Mouse (Mus musculus) lung, postnatal 4 days (tissue): ENCODE data around the gene Msl1.

Experiments used
- DNase-seq, 2 experiments: peaks; one replicate each; pipeline ENCODE4 v3.0.0; 2021

Msl1 gene

GRCm38 (mm10) chr11:98777888-98778287 lies 17.4 kb upstream of the Msl1 start:
- DNase-seq: no peak

- peak; percentile 56 to 68 for DNase-seq
These were observed 13.3 kb upstream of the Msl1 start for GRCm38 (mm10) chr11:98781851-98782512.

GRCm38 (mm10) chr11:98782651-98783235 lies 12.6 kb upstream of the Msl1 start:
- peak; percentile 53 to 73 for DNase-seq

- DNase-seq: peak; percentile 95 to 98
These were observed 12.1 kb upstream of the Msl1 start for GRCm38 (mm10) chr11:98783236-98783696.

GRCm38 (mm10) chr11:98784139-98784538 lies 11.2 kb upstream of the Msl1 start:
- no peak for DNase-seq

- DNase-seq: peak in 1 of 2 experiments; percentile 39
These were observed 10.1 kb upstream of the Msl1 start for GRCm38 (mm10) chr11:98785214-98785613.

GRCm38 (mm10) chr11:98785772-98786281 lies 9.5 kb upstream of the Msl1 start:
- DNase-seq: peak; percentile 88 to 91

- DNase-seq: peak; percentile 97 to 98
These were observed 8.7 kb upstream of the Msl1 start for GRCm38 (mm10) chr11:98786359-98787214.

- DNase-seq: no peak
These were observed 8.1 kb upstream of the Msl1 start for GRCm38 (mm10) chr11:98787229-98787628.

GRCm38 (mm10) chr11:98787691-98788090 lies 7.6 kb upstream of the Msl1 start:
- peak in 1 of 2 experiments; percentile 8 for DNase-seq

- peak in 1 of 2 experiments; percentile 12 for DNase-seq
These were observed 7.2 kb upstream of the Msl1 start for GRCm38 (mm10) chr11:98788139-98788538.

- DNase-seq: peak; percentile 92
These were observed 6.6 kb upstream of the Msl1 start for GRCm38 (mm10) chr11:98788550-98789218.

- peak in 1 of 2 experiments; percentile 50 for DNase-seq
These were observed 6.0 kb upstream of the Msl1 start for GRCm38 (mm10) chr11:98789219-98789807.

GRCm38 (mm10) chr11:98789824-98790223 lies 5.5 kb upstream of the Msl1 start:
- DNase-seq: no peak

- no peak for DNase-seq
These were observed 4.6 kb upstream of the Msl1 start for GRCm38 (mm10) chr11:98790631-98791205.

- no peak for DNase-seq
These were observed 3.9 kb upstream of the Msl1 start for GRCm38 (mm10) chr11:98791448-98791847.

- DNase-seq: no peak
These were observed 3.2 kb upstream of the Msl1 start for GRCm38 (mm10) chr11:98792081-98792480.

- DNase-seq: peak in 1 of 2 experiments; percentile 91
These were observed 774 bp upstream of the Msl1 start for GRCm38 (mm10) chr11:98794469-98795014.

- DNase-seq: peak; percentile 67 to 73
These were observed 598 bp downstream of the Msl1 start for GRCm38 (mm10) chr11:98795714-98796514.

GRCm38 (mm10) chr11:98796515-98797216 lies 1.4 kb downstream of the Msl1 start:
- peak; percentile 79 to 81 for DNase-seq
